Mouse (Mus musculus) liver, adult 2 months (tissue): ENCODE measurements around the gene Unc93a2.
"Not testable (repeated sequence)": the region's sequence is repeated elsewhere in the genome, so short reads cannot be mapped to it uniquely, and the experiment has no call there.

Source experiments
- CTCF ChIP-seq: fragments of 200-500 bp; IDR thresholded peaks from 2 replicates; pipeline ENCODE4 v1.5.1; 2011; ENCODE audit warnings: low read depth, low read length, control low read depth
- POLR2A ChIP-seq: fragments of 200-500 bp; IDR thresholded peaks from 2 replicates; pipeline ENCODE4 v1.6.1; 2011; ENCODE audit warnings: low read length, control low read depth; ENCODE audit not compliant: insufficient read depth; ENCODE audit errors: extremely low read depth

DNA sequence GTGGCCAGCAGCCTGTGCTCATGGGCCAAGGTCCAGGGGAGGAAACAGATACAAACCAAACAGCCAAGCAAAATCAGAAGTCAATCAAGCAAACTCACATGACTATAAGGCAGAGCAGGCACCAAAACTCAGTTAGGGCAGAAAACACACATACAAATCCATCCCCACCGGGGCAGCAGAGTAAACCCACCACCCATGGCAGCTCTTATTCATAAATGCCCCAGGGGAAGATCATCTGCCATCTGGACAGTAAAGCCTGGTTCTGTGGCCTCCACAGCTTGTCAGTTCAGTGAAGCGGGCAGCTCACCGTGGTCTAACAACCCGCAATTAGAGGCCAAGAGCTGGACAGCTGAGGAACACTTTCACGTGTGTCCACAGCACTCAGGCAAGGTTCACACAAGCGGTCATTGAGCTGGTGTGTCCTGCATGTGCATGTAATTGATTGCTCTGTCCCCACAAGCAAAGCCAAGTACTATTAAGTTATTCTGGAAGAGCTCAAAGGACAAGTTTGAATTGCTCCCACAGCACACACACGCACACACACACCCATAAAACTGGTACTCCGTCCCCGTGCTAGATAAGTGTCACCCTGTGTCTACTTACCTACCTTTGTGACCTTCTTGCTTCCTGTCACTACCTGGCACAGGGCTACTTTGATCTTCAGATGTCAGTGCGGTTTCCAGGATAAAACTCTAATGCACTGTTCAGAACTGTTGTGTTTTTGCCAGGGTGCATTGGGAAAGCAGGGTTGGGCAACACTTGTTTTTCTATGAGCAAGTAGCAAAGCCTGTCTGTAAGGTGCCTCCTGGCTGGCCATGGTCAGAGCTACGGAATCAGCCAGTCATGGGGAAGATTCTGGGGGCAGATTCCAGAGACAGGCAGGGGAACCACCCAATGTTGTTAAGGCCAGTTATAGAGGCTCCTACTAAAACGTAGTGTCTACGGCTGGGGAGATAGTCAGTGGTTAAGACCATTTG lies 1.8 kb downstream of the Unc93a2 start:
- TF ChIP-seq CTCF, POLR2A: not testable (repeated sequence)
